Mouse (Mus musculus) embryo, embryonic 10 days (tissue): ENCODE data around the gene Wdr6.
A peak's percentile ranks its signal among the peaks of the same experiment; 100 is the strongest.

Experiments used
- DNase-seq: peaks from one replicate; pipeline ENCODE4 v3.0.0-alpha.2; 2015; ENCODE audit warnings: low spot score

Gene Wdr6

DNA sequence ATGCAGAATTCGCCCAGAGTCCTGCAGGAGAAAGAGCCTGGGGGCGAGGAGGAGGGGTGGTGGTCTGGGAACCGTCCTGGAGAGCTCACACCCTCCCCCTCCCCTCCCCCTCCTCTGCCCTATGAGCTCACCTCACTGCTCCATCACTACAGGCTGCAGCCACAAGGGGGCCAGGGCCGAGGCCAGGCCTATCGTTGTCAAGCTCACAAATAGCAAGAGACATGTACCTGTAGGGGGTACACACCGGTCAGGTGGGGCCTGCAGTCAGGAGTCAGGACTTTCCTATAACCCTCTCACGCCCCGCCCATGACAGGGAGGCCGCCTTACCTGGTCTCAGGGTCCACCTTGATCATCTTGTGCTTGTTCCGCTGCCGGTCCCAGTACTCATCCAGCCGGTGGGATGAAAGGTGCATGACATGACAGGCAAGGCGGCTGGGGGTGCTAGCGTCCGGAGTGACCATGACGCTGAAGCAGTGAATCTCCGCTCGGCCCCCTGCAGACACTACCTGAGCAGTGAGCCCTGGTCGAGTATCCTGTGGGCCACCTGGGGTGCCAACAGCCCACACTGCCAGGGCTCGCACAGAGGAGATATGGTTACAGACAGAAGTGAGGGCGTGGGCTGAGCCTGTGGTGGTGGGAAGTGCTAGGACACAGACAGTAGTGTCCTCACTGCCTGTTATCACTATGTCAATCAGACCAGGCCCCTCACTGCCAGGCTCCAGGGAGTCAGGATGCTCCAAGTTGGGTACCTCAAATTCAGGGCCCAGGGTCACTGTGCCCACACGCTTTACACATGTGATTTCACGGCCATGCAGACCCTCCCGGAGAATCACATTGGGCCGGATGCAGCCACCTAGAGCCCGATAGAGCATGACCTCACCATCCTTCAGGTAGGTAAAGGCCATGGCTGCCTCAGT is 4.5 kb downstream of the Wdr6 start:
- DNase-seq = peak; percentile 75

DNA sequence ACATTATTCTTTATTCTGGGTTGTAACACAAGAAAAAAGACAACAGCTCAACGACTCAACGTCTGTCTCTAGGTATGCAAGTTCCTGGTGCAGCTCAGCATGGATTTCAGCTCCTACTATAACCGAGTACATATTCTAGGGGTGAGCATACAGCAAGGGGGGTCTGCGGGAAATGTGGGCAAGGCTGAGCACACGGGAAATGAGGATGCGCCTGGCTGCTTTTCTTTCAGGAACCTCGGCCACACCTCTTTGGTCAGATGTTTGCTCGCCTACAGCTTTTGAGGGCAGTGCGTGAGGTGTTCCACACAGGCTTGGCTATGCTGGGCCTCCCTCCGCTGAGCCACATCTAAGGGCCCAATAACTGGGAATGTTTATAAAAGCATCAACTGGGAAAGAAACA is 6.2 kb downstream of the Wdr6 start:
- DNase-seq = no peak

DNA sequence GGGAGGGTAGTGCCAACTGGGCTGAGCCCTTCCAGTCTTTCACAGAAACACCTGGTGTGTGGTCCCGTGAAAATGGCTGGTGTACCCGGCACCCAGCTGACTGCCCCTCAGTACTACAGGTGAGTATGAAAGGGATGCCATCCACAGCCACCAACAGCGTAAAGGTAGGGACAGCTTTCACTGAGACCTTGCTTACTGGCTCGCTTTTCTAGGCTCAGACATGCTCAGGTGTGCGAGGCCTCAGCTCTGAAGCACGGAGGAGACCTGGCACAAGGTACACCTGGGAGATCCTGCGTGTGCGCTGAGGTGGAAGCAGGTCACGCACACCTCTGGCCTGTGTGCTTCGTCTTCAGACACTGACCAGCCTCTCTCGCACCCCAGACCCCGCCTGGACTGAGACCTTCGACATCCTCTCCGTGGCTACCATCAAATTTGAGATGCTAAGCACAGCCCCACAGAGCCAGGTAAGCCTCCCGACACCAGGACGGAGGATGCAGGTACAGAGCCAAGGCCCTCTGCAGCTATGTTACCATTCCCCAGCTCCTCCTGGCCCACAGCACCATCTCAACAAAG is 7.1 kb downstream of the Wdr6 start:
- DNase-seq = no peak

DNA sequence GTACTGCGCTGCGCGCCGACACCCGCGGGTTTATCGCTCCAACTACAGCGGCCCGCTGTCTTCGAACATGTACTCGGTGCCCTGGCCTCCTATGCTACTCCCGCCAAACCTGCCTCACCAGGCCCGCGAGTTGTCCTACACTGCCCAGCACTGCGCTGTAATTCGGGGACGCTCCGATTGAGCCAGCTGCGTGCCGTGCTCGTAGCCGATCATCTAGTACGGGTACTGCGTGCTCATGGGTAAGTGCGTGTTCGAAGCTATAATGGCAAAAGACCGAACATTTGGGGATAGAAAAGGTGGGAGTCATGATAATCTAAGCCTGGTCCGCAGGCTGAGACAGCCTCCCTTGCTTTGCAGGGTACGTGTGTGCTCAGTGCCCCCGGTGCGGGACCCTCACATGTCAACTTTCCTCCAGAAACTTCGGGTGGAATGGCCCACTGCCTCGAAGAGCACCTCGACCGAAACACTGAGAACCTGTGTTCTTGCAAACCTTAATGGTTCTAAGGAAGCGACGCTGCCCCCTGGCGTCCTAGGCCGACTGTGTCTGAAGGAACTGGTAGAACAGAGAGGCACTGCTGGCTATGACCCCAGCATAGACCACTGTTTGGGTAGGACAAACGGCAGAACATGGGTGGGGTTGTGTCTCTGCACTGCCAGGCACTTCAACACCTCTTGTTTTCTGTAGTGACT is 8.2 kb downstream of the Wdr6 start:
- DNase-seq = peak; percentile 92

DNA sequence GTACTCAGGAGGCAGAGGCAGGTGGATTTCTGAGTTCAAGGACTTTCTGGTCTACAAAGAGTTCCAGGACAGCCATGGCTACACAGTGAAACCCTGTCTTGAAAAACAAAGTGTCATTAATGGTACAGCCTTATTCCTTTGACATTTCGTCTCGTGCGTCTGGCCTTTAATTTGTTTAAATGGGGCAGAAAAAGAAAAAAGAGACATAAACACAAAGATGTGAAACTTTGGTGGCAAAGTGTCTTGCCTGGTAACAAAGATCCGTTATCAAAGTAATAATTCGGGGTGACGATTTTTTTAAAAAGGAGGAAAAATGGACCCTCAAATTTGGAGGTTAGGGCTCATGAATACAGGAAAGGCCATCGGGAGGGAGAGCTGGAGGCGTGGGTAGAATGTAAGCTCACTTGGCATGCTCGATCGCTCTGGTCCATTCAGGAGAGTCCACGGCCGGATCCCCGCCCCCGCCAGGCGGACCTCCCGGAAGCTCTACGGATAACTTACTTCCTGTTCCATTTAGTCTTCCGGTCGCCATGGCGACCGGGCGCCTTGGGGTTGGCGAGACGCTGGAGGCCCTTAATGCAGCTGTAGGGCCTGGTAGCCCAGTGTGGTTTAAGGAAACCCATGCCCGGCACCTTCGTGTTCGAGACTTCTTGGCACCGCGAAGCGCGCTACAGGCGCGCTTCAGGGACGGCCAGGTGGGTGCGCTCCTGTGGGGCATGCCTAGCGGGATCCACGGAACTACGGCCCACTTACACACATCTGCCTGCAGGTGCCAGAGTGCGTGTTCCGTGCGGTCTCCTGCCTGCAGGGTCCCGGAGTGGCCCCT is 8.9 kb downstream of the Wdr6 start, which contains the start of gene Dalrd3:
Dalrd3 (plus strand) TSS at position 506 of the 826 bp plus-strand sequence.
- peak; percentile 92 for DNase-seq

DNA sequence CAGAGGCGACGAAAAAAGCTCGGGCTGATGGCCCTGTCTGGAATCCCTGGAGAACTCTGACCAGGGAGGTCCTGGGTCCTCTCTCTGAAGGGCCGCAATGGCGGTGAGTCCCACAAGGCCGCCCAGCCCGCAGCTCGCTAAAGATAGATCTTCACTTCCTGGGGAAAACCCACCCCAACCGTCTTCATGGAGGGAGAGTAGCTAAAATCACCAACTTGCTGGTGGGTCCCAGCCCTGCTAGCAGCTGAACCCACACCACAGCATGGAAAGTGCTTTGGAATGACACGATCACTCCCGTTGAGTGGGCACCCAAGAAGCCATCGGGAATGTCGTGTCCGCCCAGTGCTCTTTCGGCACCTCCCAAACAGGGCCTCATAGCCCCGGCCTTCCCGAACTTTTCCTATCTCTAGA is 10.0 kb downstream of the Wdr6 start:
- DNase-seq = no peak

DNA sequence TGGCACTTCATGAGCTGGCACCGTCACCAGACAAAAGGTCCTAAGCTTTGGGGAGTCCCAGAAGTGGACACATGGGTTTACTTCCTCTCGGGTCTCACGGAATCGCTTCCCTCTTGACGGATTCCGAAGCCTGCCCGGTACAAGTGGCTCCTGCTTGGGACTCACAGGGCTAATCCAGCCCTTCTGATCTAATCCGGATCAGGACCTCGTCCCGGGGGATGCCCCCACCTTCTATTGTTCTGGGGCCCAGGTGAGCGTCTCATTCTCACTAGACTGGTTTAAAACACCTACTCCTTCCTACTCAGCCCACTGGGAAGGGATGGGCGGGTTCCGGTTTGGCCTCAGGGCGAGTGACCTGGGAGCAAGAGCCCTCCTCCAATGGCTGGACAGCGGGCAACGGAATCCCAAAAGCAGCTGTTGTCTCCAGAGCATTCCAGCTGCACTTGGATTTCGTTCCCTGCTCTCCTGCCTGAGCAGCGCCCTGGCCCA is 10.6 kb downstream of the Wdr6 start:
- DNase-seq = no peak

DNA sequence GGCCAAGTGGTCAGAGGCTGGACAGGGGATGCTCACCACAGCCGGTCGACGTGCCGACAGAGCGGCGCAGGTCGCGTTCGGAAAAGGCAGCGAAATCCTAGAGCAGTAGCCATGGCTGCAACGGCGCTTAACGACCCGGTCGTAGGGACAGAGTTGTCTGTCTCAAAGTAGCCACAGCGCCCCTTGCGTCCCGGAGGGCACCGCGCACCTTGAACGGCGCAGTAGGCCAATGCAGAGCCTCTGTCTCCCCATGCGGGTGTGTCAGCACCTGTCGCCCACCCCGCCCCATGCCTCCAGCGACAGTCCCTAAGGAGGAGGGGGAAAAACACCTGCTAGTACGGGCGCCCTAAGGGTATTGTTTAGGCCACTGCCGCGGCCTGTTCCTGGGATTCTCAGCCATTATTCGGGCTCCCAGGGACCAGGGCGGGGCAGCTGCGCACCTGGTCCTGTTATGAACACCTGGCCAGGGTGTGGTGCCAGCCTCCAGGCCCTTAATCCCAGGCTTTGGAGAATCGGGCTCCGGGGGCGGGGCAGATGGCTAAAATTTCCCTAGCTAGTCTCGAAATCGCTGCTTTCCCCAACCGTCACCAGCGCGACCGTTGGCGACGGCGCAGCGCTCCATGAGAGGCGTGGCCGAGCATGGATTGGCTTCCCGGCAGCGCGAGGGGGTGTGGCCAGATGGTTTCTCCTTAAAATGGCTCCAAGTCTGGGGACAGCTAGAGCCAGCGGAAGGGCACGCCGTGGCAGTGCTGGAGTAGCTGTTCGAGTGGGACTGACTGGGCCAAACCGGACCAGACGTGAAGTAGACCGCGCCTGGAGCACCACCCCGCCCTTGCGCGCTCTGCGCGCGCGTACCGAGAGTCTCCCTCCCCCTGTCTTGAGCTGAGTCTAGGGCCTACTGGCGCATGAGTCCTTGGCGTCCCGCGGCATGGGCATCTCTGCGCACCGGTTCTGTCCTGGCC is 11.4 kb downstream of the Wdr6 start, which contains the start of gene Ndufaf3:
Ndufaf3 (minus strand) TSS at position 620 of the 962 bp plus-strand sequence.
- DNase-seq = peak; percentile 98

DNA sequence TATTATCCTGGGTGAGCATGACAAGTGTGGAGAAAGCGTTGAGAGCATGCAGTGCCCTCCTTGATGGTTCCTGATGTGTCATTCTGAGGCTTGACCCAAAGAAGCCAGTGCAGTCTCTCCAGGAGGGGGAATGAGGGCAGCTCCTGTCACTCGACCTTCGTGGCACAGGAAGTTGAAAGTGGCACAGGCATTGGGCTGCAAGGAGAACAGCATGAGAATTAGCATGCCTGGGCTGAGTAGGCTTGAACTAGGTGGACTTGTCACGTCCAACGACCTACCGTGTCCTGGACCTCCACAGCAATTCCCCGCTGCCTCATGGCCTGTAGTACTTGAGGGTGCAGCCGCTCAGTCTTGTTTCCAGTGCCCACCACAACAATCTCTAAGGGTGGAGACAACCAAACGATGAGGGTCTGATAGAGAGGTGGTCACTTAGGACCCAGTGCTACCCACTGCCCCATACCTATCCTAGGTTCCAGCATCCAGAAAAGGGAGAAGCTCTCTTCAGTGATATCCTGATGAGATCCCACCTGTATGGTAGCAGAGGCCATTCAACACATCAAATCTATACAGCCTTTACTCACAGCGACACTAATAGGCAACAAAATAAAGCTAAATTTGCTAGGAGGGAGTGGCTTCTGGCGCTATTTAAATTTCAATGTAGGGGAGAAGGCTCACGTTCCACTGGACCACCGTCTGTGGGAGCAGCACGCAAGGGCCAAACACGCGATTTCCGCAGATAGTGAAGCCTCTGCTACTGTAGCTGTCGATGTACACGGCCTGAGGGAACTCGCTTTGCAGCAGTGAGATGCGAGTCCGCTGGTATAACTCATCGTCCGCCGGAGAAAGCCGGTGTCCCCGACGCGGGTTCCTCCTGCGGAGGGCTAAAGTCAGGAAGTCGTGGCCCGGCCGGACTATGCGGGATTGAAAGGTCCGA is 12.4 kb downstream of the Wdr6 start:
- DNase-seq = no peak

DNA sequence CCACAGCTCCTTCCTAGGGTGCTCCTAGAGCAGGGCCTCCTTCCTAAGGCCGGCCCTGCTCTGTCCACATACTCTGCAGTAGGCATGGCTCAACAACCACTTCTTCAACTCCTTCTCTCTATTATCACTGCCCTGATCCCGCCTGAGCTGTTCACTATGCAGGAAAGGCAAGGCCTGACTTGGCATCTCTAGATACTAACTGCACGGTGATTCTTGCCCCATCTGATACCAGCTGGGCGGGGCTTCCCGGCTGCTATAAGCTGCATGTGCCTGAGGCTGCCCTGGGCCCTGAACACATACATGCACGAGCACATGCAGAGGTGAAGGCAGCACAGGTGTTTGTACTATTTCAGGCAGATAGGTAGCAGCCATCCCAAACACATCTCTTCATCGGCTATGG is 14.4 kb downstream of the Wdr6 start:
- no peak for DNase-seq

DNA sequence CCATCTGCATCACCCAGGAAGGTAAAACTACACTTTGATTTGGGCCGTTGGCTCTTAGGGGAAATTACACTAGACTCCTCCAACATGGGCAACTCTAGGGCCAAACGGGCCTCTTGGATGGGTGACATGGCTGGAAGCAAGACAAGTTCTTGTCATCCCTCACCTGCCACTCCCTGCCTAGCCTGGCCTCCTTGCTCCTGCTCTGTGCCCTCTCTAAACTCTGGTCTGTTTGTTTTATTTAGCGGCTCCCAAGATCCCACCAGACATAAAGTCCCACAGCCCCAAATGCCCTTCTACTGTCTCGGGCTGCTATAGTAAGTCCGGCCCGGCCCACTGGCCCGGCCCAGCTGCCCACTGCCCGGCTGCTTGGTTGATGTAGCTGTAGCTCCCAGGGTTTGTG is 14.9 kb downstream of the Wdr6 start:
- no peak for DNase-seq

DNA sequence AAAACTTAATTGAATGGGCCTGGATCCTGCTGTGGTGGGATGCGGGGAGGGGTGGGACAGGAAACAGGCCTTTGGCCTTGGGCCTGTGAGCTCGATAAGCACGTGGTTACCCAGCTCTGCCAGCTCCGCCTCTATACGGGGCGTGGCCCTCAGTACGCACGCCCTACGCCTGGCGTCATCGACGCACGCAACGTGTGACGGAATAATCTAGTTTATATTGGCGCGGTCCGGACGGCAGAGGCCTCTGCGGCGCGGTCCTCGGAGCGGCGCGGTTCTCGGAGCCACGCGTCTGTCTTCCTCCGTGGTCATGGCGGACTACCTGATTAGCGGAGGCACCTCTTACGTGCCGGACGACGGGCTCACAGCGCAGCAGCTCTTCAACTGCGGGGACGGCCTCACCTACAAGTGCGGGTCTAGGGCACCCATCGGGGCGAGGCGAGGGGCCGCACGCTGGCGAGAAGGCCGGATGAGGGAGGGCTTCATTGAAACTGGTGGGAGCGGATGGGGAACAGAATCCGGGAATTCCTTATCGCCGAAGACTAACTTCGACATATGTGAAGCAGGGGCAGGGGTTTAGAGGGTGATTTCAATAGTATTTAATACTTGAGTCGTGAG is 18.2 kb downstream of the Wdr6 start, which contains the start of gene Impdh2:
Impdh2 (plus strand) TSS at position 60 of the 615 bp plus-strand sequence.
- DNase-seq = peak; percentile 100

DNA sequence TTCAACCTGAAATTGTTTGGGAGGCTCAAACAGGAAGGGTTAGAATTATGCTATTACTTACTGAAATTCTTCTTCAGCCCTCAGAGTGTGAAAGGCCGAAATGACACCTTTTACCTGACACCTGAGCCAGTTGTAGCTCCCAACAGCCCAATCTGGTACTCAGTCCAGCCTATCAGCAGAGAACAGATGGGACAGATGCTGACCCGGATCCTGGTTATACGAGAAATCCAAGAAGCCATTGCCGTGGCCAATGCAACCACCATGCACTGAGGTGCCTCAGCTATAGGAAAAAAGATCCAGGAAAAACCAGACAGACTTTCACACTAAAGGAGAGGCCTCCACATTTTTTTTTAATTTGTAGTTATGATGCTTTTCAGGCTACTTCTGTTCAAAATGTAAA is 19.4 kb downstream of the Wdr6 start:
- no peak for DNase-seq

DNA sequence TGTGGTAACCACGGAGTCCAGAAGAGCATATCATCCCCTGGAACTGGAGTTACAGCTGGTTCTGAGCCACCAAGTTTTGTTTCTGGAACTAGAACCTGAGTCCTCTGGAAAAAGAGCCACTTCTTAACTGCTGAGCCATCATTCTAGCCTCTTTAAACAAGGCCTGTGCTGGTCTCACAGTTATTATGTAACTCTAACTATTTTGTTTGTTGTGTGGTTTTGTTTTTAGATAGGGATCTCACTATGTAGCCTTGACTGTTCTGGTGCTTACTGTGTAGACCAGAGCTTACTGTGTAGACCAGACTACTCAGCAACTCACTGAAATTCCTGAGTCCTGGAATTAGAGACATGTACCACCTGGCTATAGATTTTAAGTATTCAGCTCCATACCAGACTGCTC is 31.7 kb downstream of the Wdr6 start:
- DNase-seq = no peak

DNA sequence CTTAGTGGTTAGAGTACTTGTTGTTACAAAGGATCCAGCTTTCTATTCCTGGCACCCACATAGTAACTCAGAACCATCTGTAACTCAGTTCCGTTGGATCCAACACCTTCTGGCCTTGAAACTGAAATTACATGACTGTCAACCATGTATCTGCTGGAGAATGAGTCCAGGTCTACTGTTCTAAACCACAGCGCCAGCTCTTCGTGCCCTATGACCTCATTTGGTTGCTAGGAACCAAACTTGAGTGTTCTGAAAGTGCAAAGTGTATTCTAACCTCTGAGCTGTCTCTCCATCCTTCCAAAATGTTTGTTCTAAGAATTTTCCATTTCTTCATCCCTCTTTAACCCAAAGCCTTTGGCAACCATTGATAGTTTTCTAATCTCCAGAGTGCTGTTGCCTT is 32.6 kb downstream of the Wdr6 start:
- no peak for DNase-seq

DNA sequence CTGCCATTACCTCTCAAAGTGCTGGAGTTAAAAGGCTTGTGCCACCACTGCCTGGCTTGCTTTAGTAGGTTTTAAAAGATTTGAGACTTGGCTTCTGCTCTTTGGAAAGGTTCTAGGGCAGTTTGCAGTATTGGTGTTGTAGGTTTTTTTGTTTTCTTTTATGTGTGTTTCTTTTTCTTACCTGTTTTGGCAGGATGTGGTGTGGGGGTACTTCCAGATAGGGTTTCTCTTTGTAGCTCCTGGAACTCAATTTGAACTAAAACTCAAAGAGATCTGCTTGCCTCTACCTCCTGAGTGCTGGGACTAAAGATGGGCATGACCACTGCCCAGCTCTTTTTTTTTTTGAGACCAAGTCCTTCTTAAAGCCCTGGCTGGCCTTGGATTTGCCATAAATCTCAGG is 37.7 kb downstream of the Wdr6 start:
- DNase-seq = no peak

DNA sequence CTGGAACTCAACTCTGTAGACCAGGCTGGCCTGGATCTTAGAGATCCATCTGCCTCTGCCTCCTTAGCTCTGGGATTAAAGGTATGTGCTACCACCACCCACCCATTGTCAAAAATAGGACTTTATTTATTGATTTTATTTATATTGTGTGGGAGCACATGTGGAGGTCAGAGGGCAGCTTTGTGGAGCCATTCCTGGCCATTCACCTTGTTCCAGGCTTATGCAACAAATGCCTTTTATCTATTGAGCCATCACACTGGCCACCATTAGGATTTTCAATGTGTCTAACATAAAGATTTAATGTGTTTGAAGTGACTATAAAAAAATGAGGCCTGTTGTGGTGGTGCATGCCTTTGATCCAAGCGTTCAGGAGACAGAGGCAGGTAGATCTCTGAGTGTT is 47.0 kb downstream of the Wdr6 start:
- DNase-seq = no peak

DNA sequence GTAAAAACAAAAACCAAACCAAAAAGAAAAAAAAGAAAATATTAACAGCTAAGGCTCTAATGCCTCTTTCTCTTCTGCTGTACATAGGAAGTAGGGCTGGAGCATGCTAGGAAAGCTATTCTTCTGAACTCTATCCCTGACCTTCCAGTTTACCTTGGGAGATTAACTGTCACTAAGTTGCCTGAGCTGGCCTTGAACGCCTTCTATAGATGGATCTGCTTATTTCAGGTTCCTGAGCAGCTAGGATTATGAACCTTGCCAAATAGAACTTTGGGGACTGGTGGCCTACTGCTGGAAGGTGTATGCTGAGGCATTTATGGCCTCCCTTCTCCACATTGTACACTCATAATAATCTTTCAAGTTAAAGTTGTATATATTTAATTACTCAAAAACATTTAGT is 47.6 kb downstream of the Wdr6 start:
- DNase-seq = no peak

DNA sequence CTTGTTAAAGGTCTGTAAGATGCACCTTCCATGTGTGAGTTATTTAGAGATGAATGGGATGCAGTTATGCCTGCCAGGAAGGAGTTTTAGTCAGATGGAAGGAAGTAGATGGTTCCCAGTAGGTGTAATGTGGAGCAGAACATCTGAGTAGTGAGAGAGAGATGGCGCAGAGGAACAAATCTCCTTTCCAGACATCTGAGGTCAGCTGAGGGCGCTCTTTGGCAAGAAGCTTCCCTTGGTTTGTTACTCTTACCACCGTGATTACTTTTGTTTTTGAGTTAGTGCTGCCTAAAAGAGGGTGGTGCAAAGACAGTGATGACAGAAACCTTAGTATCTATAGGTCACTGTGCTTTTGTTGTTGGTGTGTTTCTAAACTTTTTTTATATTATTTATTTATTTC is 53.1 kb downstream of the Wdr6 start:
- no peak for DNase-seq
